Mouse (Mus musculus): ENCODE measurements around the gene Plin1. TPM values are rescaled to one million over a fixed set of nuclear protein-coding genes. Genes with fewer than 3 reads are reported as not detected.
A peak's percentile ranks its signal among the peaks of the same experiment; 100 is the strongest.

The Plin1 gene
- polyA plus RNA-seq (2015; fragmentation: Nextera tagmentation; extraction: Ambion mirVana) = 0.05 TPM in 1 of 2 replicates, not detected in the other

DNA sequence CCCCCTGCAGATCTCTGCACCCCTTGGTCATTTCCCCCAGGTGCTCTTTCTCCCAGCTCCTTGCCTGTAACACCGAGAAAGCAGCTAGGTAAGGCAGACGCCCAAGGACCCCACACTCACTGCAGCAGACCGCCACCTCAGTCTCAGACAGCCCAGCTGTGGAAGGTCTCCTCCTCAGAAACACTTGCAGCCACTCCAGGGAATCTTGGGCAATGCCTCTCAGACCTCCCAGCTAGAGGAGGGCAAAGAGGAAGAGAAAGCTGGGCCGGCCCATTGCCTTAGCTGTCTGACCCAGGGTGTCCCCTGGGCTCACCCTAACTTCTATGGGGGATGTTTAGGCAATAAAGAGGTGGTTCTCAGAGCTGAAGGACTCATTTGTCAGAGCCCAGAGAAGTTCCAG, at the start of gene Plin1:
Gene Plin1, minus strand, starts transcription at position 282 of the 400 bp plus-strand sequence.
- Histone ChIP-seq H3K9ac (replicated peaks) (no peak within 1 kb of the TSS), H3K4me1 (no peaks in the 10 kb centered on the region), H3K27me3 (replicated peaks) (0 out of 2 replicates have a peak, but pooled peaks cover 7% of the 10 kb centered on the region), H3K4me2 (no peak within 1 kb of the TSS), H3K9me3 (replicated peaks) (no peaks in the 10 kb centered on the region), H3K27ac (replicated peaks) (no peak within 1 kb of the TSS), H3K36me3 (0 out of 2 replicates have a peak, but pooled peaks cover 3% of the 10 kb centered on the region), H3K4me3 (replicated peaks) (no peak within 1 kb of the TSS)
- ATAC-seq (ENCODE audit: low FRiP score) = no peak
- 68% methylated on average over 4 of the region's 4 CpGs for WGBS

DNA sequence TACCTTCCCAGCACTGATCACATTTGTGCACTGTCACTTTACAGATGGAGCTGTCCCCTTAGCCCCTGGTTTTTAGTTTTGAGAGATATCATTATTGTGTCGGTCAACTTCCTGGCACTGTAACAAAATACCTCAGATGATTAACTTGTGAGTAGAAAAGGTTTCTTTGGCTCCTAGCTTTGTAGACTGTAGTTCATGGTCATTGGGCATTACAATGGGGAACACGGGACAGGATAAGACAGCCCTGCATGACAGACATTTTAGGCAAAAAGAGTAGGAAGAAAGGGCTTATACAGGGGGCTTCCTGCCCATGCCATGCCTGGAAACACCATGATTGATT, 49.8 kb upstream of the Plin1 start:
- WGBS = 73% methylated on average over 2 of the region's 2 CpGs
- no peak for ATAC-seq (ENCODE audit: low FRiP score)

DNA sequence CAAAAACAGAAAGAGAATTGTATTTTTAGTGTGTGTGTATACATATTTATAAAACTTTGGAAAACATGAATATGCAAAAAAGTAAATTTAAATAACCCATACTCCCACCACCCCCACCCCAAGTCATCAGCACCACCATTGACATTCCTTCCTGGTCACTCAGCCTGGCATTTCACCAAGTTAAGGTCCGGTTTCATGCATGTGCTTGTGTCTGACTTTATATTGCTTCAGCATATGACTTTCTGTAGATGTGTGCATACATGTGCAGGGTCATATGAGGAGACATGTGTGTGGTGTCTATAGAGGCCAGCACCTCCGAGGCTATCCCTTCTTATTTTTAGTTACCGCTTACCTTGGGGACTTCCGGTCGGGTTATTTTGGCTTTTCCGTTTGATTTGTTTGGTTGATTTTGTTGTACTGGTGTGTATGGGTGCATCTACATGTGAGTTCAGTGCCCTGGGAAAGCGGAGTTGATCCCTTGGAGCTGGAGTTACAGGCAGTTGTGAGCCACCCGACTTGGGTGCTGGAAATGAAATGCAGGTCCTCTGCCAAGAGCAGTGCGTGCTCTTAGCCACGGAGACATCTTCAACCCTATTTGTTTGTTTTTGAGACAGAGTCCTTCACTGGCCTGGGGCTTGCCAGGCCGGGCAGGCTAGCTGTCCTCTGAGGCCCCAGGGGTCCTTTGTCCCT, 49.3 kb upstream of the Plin1 start:
- no peaks in the 10 kb centered on the region for H3K36me3 ChIP-seq
- no peak overlapping the region for H3K9ac ChIP-seq (replicated peaks)
- WGBS = 78% methylated on average over 11 of the region's 11 CpGs
- H3K4me2 ChIP-seq = no peak overlapping the region
- H3K4me3 ChIP-seq (replicated peaks) = no peak overlapping the region
- H3K27ac ChIP-seq (replicated peaks) = no peak overlapping the region
- H3K9me3 ChIP-seq (replicated peaks) = no peaks in the 10 kb centered on the region
- peaks cover 4% of the 10 kb centered on the region for H3K4me1 ChIP-seq
- ATAC-seq (ENCODE audit: low FRiP score) = no peak
- H3K27me3 ChIP-seq (replicated peaks) = no peaks in the 10 kb centered on the region

More for the DNA sequence above, 49.8 kb upstream of the Plin1 start:
- 0 out of 2 replicates have a peak, but pooled peaks cover 1% of the 10 kb centered on the region for H3K27me3 ChIP-seq (replicated peaks)
- H3K36me3 ChIP-seq = no peaks in the 10 kb centered on the region
- no peaks in the 10 kb centered on the region for H3K9me3 ChIP-seq (replicated peaks)
- H3K4me1 ChIP-seq = peaks cover 4% of the 10 kb centered on the region
- H3K4me3 ChIP-seq (replicated peaks) = no peak overlapping the region
- H3K27ac ChIP-seq (replicated peaks) = no peak overlapping the region
- no peak overlapping the region for H3K9ac ChIP-seq (replicated peaks)
- no peak overlapping the region for H3K4me2 ChIP-seq

DNA sequence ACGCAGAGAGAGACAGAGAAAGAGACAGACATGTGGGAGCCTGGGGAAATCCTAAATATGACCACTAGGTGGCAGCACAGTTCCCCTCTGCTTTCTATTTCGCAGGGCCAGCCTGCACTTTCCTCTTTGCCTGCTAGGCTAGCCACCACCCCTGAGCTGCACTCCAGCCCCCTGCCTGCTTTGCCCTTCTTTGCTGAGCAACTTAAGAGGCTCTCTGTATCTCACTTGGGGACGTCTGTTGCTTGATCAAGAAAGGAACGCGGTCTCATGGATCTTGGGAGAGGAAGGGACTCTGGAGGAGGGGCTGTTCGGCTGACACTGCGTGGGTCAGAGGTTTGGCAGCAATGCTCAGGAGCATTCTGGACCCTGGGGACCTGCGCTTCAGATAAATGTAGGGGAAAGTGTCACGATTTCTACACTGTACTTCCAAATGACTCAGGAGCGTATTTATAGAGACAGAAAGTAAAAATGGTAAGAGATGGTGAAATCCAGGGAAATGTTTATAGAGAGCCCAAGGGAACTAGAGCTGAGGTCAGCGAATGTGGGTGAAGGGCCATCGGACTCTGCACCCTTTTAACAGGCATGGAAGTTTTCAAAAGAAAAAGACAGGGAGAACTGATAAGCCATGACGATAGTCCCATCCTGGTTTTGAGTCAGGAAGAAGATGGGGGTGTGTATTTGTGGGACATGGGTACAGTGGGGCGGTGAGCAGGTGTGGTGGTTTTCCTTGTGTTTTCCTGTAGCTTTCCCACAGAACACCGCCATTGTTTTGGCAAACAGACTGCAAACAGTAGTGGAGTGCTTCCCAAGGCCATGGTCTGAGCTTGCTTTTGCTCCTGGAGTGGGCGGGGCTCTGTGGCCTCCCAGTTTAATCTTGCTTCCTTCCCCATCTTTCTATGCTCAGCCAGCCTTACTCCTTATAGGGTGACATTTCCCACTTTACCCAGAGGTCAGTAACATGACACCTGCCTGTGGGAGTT, 48.2 kb upstream of the Plin1 start:
- no peaks in the 10 kb centered on the region for H3K9me3 ChIP-seq (replicated peaks)
- H3K27me3 ChIP-seq (replicated peaks) = no peaks in the 10 kb centered on the region
- ATAC-seq (ENCODE audit: low FRiP score) = peak; percentile 69; the same call in 1 of the 2 replicates
- H3K9ac ChIP-seq (replicated peaks) = no peak overlapping the region
- WGBS = 34% methylated on average over 16 of the region's 16 CpGs
- peaks cover 4% of the 10 kb centered on the region for H3K4me1 ChIP-seq
- H3K4me3 ChIP-seq (replicated peaks) = peak overlapping the region; percentile 19; the same call in 1 of the 2 replicates
- H3K36me3 ChIP-seq = no peaks in the 10 kb centered on the region
- H3K27ac ChIP-seq (replicated peaks) = no peak overlapping the region
- H3K4me2 ChIP-seq = peak overlapping the region; percentile 49

DNA sequence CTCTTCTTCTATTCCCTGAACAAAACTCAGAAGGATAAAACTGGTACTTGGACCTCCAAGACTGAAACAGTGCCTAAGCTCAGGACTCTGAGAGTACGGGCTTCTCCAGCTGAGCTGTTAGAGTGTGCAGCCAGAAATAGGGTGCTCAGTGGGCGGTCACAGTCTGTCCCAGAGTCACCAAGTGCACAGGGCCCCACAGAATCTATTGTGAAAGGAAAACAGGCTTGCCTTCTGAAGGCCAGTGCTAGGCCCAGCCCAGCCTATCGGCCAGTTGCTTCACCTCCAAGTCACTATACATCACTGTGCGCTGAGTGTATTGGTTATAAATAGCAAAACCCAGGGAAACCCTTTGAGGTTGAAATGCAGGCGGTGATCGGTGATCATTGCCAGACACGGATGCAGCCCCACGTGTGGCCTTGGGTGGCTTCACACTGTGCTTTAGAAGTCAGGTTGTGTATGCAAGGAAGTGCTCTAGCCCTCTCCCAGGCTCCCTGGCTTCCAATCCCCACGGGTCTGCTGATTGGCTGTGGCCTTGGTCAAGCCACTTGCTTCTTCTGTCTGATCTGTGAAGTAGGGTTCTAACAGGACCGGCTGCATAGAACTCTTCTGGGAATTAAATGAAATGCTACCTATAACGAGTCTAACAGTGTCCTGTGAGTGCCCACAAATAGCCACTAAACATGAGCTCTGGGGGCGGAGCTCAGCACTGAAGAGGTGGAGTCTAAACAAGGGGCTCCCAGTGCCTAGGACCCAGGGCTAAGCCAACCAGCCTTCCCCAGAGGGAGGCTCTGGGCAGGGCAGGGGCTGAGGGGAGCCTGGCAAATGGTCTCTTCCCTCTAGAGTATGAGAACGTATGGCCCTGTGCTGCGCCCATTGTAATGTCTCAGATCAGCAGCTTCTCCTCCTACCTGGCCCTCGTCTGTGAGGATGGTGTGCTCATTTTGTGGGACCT, 39.1 kb upstream of the Plin1 start:
- 46% methylated on average over 15 of the region's 15 CpGs for WGBS
- Histone ChIP-seq H3K27me3 (replicated peaks) (no peaks in the 10 kb centered on the region; the same call in 1 of the 2 replicates), H3K4me3 (replicated peaks) (no peak overlapping the region), H3K9ac (replicated peaks) (no peak overlapping the region), H3K4me1 (no peaks in the 10 kb centered on the region), H3K36me3 (no peaks in the 10 kb centered on the region), H3K9me3 (replicated peaks) (no peaks in the 10 kb centered on the region), H3K4me2 (no peak overlapping the region), H3K27ac (replicated peaks) (no peak overlapping the region)
- ATAC-seq (ENCODE audit: low FRiP score) = no peak

DNA sequence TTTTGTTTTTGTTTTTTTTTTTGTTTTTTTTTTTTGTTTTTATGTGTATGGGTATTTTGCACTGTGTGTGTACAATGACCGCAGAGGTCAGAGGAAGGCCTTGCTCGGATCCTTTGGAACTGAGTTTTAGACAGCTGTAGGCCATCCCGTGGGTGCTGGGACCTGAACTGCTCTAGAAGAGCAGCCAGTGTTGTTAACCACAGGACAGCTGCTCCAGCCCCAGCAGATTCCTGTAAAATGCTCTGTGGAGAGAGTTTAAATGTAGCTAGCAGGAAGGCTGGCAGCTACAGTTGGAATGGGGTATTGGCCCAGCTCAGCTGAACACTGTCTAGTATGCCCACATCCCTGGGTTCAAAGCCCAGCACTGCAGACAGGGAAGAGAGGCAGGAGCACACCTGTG, 37.0 kb upstream of the Plin1 start:
- H3K9ac ChIP-seq (replicated peaks) = no peak overlapping the region
- no peak overlapping the region for H3K4me2 ChIP-seq
- no peak overlapping the region for H3K27ac ChIP-seq (replicated peaks)
- no peaks in the 10 kb centered on the region; the same call in 1 of the 2 replicates for H3K27me3 ChIP-seq (replicated peaks)
- H3K4me1 ChIP-seq = no peaks in the 10 kb centered on the region
- no peaks in the 10 kb centered on the region for H3K36me3 ChIP-seq
- ATAC-seq (ENCODE audit: low FRiP score) = no peak
- H3K9me3 ChIP-seq (replicated peaks) = no peaks in the 10 kb centered on the region
- H3K4me3 ChIP-seq (replicated peaks) = no peak overlapping the region
- WGBS = 87% methylated on average over 3 of the region's 3 CpGs

DNA sequence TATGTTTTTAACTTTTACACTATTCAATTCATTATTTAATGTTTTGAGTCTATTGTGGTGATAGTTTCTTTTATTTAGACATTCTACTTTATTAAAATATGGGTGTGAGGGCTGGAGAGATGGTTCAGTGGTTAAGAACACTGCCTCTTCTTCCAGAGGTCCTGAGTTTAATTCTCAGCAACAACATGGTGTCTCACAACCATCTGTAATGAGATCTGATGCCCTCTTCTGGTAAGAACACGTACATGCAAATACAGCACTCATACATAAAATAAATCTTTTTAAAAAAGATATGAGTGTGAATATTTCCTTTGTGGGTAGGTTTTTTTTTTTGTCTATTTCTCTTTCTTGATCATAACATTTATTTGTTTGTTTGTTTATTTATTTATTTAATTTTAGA, 33.3 kb upstream of the Plin1 start:
- H3K27ac ChIP-seq (replicated peaks) = no peak overlapping the region
- no peak overlapping the region for H3K9ac ChIP-seq (replicated peaks)
- H3K36me3 ChIP-seq = no peaks in the 10 kb centered on the region
- H3K4me2 ChIP-seq = no peak overlapping the region
- H3K4me1 ChIP-seq = no peaks in the 10 kb centered on the region
- no peaks in the 10 kb centered on the region for H3K27me3 ChIP-seq (replicated peaks)
- 47% methylated on average over 1 of the region's 1 CpGs for WGBS
- no peaks in the 10 kb centered on the region for H3K9me3 ChIP-seq (replicated peaks)
- H3K4me3 ChIP-seq (replicated peaks) = no peak overlapping the region
- no peak for ATAC-seq (ENCODE audit: low FRiP score)

DNA sequence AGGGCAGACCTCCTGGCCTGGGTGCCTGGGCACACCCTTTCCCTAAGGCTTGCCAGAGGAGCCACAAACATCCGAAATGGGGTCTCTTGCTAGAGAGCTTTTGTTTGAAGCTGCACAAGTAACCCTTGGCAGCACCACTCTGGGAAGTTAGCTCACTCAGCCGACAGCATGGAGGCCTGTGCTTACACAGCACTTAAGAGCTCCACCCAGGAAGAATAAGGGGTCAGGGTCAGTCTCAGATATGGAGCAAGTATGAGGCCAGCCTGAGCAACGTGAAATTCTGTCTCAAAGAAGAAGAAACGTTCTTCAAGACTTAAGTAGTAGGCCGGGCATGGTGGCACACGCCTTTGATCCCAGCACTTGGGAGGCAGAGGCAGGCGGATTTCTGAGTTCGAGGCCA, 29.4 kb upstream of the Plin1 start:
- H3K9me3 ChIP-seq (replicated peaks) = no peaks in the 10 kb centered on the region
- no peak for ATAC-seq (ENCODE audit: low FRiP score)
- no peaks in the 10 kb centered on the region for H3K27me3 ChIP-seq (replicated peaks)
- H3K4me1 ChIP-seq = no peaks in the 10 kb centered on the region
- H3K36me3 ChIP-seq = no peaks in the 10 kb centered on the region
- WGBS = 82% methylated on average over 8 of the region's 8 CpGs
- H3K4me3 ChIP-seq (replicated peaks) = no peak overlapping the region
- no peak overlapping the region for H3K27ac ChIP-seq (replicated peaks)
- no peak overlapping the region for H3K4me2 ChIP-seq
- no peak overlapping the region for H3K9ac ChIP-seq (replicated peaks)

DNA sequence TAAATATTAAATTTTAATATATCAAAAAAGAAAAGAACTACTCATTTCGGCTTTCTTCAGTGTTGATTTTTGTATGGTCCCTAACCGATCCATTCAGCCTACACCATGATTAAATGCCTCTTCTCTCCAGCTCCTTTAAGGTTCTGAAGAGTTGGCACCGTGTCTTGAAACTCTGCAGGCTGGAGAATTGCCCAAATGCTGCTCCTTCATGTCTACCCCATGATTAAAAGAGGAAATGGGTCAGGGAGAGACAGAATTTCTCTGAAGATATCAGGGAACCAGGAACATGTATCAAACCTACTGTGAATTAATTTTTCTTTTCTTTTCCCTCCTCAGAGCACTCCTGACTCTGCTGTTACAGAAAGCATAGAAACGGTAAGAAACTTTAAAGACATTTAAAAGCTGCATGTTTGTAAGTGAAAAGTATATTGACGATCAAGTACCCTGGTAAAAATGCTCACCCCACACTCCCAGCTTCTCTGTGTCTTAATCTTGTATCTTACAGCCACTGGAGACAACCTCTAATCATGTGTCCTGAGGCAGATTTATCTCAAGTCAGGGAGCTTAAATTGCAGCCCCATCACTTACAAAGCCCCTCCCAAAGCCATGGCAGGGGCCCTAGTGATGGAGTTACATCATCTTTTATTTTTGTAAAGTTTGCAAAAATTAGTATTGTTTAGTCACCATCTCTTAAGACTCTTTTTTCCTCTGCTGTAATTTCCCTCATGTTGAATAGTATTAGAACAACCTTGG, 28.6 kb upstream of the Plin1 start:
- no peaks in the 10 kb centered on the region for H3K9me3 ChIP-seq (replicated peaks)
- 85% methylated on average over 5 of the region's 5 CpGs for WGBS
- ATAC-seq (ENCODE audit: low FRiP score) = no peak

DNA sequence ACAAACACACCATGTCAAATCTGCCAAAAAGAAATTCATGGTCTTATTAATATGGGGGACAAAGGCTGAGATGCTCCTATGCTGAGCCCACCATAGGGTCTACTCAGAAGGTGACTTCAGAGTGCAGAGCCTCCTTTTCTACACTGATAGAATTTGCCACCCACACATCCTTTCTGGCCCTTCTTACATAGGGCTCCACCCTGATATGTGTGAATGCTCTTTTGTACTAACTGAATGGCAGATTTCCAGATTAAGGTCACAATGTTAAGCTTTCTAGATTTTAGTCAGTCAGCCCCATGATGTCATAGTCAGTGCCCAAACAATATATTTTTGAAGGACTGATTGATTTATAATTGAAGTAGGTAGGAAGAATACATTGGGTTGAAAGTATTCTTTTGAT, 27.1 kb upstream of the Plin1 start:
- H3K27ac ChIP-seq (replicated peaks) = no peak overlapping the region
- H3K4me2 ChIP-seq = no peak overlapping the region
- no peaks in the 10 kb centered on the region for H3K4me1 ChIP-seq
- H3K4me3 ChIP-seq (replicated peaks) = no peak overlapping the region
- H3K36me3 ChIP-seq = no peaks in the 10 kb centered on the region
- no peak overlapping the region for H3K9ac ChIP-seq (replicated peaks)
- ATAC-seq (ENCODE audit: low FRiP score) = no peak
- no peaks in the 10 kb centered on the region for H3K9me3 ChIP-seq (replicated peaks)
- no peaks in the 10 kb centered on the region for H3K27me3 ChIP-seq (replicated peaks)

More for the DNA sequence above, 28.6 kb upstream of the Plin1 start:
- no peaks in the 10 kb centered on the region for H3K36me3 ChIP-seq
- H3K9ac ChIP-seq (replicated peaks) = no peak overlapping the region
- no peaks in the 10 kb centered on the region for H3K4me1 ChIP-seq
- no peak overlapping the region for H3K4me2 ChIP-seq
- no peaks in the 10 kb centered on the region for H3K27me3 ChIP-seq (replicated peaks)
- no peak overlapping the region for H3K27ac ChIP-seq (replicated peaks)
- H3K4me3 ChIP-seq (replicated peaks) = no peak overlapping the region
